Mouse (Mus musculus): ENCODE measurements around the gene Evi2b. TPM values are rescaled to one million over a fixed set of nuclear protein-coding genes. Genes with fewer than 3 reads are reported as not detected.
A peak's percentile ranks its signal among the peaks of the same experiment; 100 is the strongest.

Gene Evi2b
- polyA plus RNA-seq, 1 experiment from 2014 or later: 4.3 TPM

DNA sequence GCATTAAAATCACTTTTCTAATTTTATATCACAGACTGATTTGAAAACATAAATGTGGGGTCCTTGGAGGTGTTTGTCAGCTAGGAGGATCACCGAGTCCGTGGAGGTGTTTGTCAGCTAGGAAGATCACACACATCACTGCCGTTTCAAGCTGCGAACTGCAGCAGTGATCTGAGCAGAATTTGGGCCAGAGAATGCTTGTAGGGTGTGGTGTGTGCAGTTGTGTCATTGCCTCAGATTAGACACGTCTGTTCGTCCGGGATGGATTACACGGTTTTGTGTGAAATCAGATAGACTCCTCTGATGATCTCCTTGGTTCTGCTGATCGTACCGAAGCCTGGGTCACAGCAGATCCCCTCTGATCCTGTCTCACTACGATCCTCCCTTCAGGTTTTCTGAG lies 7.2 kb upstream of the Evi2b start:
- Histone ChIP-seq H3K27ac (no peak overlapping the region), H3K9ac (no peak overlapping the region), H3K36me3 (peaks cover 6% of the 10 kb centered on the region), H3K4me1 (peaks cover 71% of the 10 kb centered on the region), H3K27me3 (replicated peaks) (no peaks in the 10 kb centered on the region), H3K9me3 (replicated peaks) (no peaks in the 10 kb centered on the region), H3K4me2 (peak overlapping the region; percentile 41; the same call in 1 of the 2 replicates), H3K4me3 (no peak overlapping the region)
- ATAC-seq: no peak
- WGBS (ENCODE audit: insufficient replicate concordance): 32% methylated on average over 11 of the region's 11 CpGs

DNA sequence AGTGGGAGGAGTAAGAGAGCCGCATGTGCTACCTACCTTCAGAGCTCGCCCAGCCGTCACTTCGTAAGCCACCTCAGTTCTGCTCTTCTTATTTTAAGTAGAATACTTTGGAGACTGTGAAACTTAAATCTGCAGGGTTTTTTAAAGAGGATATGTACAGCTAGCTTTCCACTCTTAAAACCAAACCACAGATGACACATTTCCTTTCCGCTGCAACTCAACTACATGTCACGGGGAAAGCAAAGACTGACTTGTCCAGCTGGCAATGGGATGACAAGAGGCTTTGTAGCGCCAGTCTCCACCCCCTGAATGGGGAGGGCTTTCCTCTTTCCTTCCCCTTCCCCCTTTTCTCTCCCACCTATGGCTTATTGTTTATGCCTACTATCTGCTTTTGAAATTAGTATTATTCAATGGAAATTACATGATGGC lies 6.8 kb upstream of the Evi2b start, which contains the start of the genes Evi2 and Evi2a:
Evi2 (minus strand) TSS at position 257 of the 429 bp plus-strand sequence.
Evi2a (minus strand) TSS at position 277 of the 429 bp plus-strand sequence.
- Histone ChIP-seq H3K27me3 (replicated peaks) (no peaks in the 10 kb centered on the region), H3K4me2 (peak within 1 kb of the TSS; percentile 41)

DNA sequence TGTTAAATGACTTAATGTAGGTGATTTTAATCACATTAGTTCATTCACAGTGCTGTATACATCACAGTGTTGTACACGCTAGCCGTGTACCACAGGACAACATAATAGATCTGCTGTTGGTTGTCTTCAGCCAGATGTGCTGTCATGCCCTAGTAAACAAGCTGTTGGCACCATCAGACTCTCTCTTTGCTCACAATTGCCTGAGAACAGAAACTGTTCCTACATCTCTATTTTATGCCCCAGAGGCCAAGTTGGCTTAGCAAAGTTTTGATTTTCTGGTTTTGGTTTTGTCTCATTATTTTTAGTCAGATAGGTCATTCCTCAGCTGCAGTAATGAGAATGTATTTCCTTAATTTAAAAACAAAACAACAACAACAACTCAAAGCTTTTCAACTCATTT lies 6.2 kb upstream of the Evi2b start:
- WGBS (ENCODE audit: insufficient replicate concordance): 78% methylated on average over 2 of the region's 2 CpGs
- Histone ChIP-seq H3K4me3 (no peak overlapping the region), H3K36me3 (peaks cover 4% of the 10 kb centered on the region; the same call in 1 of the 2 replicates), H3K9me3 (replicated peaks) (no peaks in the 10 kb centered on the region), H3K27ac (no peak overlapping the region), H3K4me1 (peaks cover 73% of the 10 kb centered on the region), H3K4me2 (no peak overlapping the region), H3K27me3 (replicated peaks) (no peaks in the 10 kb centered on the region), H3K9ac (no peak overlapping the region)
- no peak for ATAC-seq

More for the DNA sequence above, 6.8 kb upstream of the Evi2b start, which contains the start of the genes Evi2 and Evi2a:
- no peaks in the 10 kb centered on the region for H3K9me3 ChIP-seq (replicated peaks)
- no peak for ATAC-seq
- no peak within 1 kb of the TSS for H3K27ac ChIP-seq
- H3K4me1 ChIP-seq: peaks cover 71% of the 10 kb centered on the region
- WGBS (ENCODE audit: insufficient replicate concordance): 34% methylated on average over 7 of the region's 7 CpGs
- peaks cover 4% of the 10 kb centered on the region; the same call in 1 of the 2 replicates for H3K36me3 ChIP-seq
- peak within 1 kb of the TSS; percentile 4; the same call in 1 of the 2 replicates for H3K9ac ChIP-seq
- peak within 1 kb of the TSS; percentile 9; the same call in 1 of the 2 replicates for H3K4me3 ChIP-seq

DNA sequence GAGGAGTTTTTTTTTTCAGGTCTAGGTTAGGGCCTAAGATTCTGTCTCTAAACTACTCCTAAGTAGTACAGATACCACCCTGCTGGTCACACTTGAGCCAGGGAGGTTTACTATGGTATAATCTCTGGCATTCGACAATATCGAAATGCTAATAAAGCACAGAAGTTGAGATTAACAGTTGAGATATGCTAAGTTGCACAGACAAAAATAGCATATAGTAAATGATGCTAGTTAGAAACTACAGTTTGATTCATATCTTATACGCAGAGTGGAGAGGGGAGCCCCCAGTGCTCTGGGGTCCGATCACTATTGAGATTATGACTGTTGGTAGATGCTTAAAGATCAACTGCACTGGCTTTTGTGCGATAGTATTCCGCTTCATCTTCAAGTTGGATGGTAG lies 5.7 kb upstream of the Evi2b start:
- no peak overlapping the region for H3K4me2 ChIP-seq
- H3K36me3 ChIP-seq: peaks cover 4% of the 10 kb centered on the region; the same call in 1 of the 2 replicates
- WGBS (ENCODE audit: insufficient replicate concordance): 72% methylated on average over 6 of the region's 6 CpGs
- peaks cover 73% of the 10 kb centered on the region for H3K4me1 ChIP-seq
- H3K27ac ChIP-seq: peak overlapping the region; percentile 38; the same call in 1 of the 2 replicates
- ATAC-seq: no peak
- H3K4me3 ChIP-seq: no peak overlapping the region
- no peaks in the 10 kb centered on the region for H3K9me3 ChIP-seq (replicated peaks)
- no peaks in the 10 kb centered on the region for H3K27me3 ChIP-seq (replicated peaks)
- no peak overlapping the region for H3K9ac ChIP-seq

DNA sequence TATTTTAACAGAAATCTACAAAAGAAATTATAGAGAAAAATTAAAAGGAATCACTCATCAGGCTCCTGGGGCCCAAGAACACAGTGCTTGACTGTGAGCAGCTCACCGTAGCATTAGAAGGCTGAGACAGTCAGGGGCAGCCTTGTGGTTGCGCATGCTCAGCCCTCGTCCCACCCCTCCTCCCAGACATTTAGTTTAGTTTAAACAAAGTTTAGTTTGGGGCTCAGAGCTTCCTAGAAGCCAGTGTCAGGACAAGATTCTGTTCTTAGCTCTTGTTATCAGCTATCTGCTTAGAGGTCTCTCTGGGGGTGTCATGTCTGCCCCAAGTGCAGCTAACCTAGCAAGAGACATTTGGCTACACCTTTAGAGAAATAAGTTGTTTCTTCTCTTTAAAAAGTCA lies 5.0 kb upstream of the Evi2b start:
- H3K36me3 ChIP-seq: peaks cover 4% of the 10 kb centered on the region; the same call in 1 of the 2 replicates
- no peak overlapping the region for H3K9ac ChIP-seq
- no peaks in the 10 kb centered on the region for H3K9me3 ChIP-seq (replicated peaks)
- H3K27ac ChIP-seq: peak overlapping the region; percentile 38; the same call in 1 of the 2 replicates
- no peak for ATAC-seq
- H3K4me1 ChIP-seq: peaks cover 73% of the 10 kb centered on the region
- no peaks in the 10 kb centered on the region for H3K27me3 ChIP-seq (replicated peaks)
- 29% methylated on average over 3 of the region's 3 CpGs for WGBS (ENCODE audit: insufficient replicate concordance)
- H3K4me3 ChIP-seq: no peak overlapping the region
- H3K4me2 ChIP-seq: 0 out of 2 replicates have a peak overlapping the region, but pooled peaks have one; percentile 2

DNA sequence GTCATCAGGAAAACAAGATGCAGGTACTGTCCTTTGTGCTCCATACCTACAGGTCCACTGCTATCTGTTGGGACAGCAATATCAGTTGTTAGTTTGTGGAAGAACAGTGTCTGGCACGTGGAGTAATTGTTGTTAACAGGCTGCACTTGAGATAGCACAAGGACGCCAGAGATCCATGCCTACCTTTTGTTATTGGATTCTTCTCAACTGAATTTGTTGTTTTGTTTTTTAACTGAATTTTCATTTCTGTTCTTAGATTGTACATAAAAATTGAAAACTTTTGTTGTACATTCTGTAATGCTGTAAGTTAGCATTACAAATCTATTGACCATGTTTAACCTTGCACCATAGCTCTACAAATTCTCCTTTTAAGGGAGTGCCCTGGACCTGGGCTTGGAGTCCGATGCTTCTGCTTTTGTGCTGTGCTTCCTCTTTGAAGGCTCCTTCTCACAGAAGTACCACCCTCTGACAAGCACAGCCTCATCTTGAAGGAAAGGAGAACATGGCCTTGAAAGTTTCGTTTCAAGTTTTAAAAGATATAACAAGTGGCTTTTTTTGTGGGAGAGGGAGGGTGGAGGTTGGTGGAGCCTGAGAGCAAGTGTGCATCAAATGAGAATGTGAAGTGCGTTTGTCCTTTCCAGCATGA lies 4.3 kb upstream of the Evi2b start:
- H3K9ac ChIP-seq: no peak overlapping the region
- H3K4me3 ChIP-seq: no peak overlapping the region
- ATAC-seq: no peak
- no peaks in the 10 kb centered on the region for H3K9me3 ChIP-seq (replicated peaks)
- 30% methylated on average over 5 of the region's 5 CpGs for WGBS (ENCODE audit: insufficient replicate concordance)
- peak overlapping the region; percentile 69; the same call in 1 of the 2 replicates for H3K27ac ChIP-seq
- no peaks in the 10 kb centered on the region for H3K27me3 ChIP-seq (replicated peaks)
- H3K4me1 ChIP-seq: peaks cover 69% of the 10 kb centered on the region
- peak overlapping the region; percentile 23; the same call in 1 of the 2 replicates for H3K4me2 ChIP-seq
- peaks cover 4% of the 10 kb centered on the region; the same call in 1 of the 2 replicates for H3K36me3 ChIP-seq

DNA sequence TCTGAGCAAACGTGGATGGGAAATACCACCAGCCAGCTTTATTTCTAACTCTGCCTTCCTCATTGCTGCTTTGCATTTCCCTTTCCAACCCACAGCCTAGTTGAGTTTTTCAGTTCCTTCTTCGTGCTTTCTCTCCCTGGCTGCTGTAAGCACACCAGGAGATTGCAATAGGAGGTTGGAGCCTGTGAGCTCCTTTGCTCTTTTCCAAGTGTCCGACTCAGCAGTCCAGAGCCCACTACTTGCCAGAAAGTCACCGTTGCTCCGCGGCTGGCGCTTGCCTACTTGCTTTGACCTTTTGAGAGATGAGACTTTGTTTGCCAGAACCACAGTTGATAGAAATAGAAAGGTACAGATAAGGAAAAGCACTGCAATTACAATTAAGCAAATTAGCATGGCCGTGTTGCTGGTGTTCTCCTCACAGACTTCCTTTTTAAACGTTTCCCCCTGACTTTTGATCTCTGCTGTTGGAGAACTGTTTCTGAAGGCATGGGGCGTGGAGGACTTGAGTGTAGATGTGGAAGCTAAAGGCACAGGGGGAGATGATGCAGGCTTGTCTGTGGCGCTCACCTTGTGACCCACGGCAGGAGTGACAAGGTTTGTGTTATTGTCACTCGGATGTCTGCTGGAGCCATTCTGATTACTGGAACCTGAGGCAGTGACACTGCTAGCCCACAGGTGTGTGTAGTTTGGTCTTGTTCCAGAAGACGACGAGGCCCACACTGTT lies 3.6 kb upstream of the Evi2b start:
- Histone ChIP-seq H3K27ac (peak overlapping the region; percentile 69; the same call in 1 of the 2 replicates), H3K36me3 (peaks cover 4% of the 10 kb centered on the region; the same call in 1 of the 2 replicates), H3K4me3 (no peak overlapping the region), H3K9me3 (replicated peaks) (no peaks in the 10 kb centered on the region), H3K4me1 (peaks cover 69% of the 10 kb centered on the region), H3K4me2 (peak overlapping the region; percentile 23), H3K27me3 (replicated peaks) (no peaks in the 10 kb centered on the region), H3K9ac (peak overlapping the region; percentile 27; the same call in 1 of the 2 replicates)
- no peak for ATAC-seq
- 45% methylated on average over 15 of the region's 15 CpGs for WGBS (ENCODE audit: insufficient replicate concordance)

DNA sequence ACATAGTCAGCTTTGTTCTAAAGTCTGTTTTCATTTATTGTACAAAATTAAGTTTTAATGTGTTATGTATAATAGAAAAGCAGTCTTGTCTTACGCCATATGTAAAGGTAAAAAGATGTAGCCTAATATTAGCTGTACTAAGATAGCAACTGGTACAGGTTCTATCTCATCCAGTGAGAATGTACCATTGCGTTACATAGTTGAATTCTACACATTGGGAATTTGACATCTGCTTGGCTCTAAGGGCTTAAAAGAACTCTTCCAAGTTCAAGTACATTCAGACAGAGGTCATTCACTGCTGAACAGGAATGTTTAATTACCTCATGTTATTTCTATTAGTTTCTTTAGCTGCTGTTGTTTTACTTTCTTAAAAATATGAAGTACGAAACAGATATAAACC lies 3.0 kb upstream of the Evi2b start:
- Histone ChIP-seq H3K36me3 (peaks cover 4% of the 10 kb centered on the region; the same call in 1 of the 2 replicates), H3K4me2 (no peak overlapping the region), H3K9me3 (replicated peaks) (no peaks in the 10 kb centered on the region), H3K27ac (no peak overlapping the region), H3K9ac (no peak overlapping the region), H3K4me3 (no peak overlapping the region), H3K27me3 (replicated peaks) (no peaks in the 10 kb centered on the region), H3K4me1 (peaks cover 63% of the 10 kb centered on the region)
- no peak for ATAC-seq
- WGBS (ENCODE audit: insufficient replicate concordance): 87% methylated on average over 3 of the region's 3 CpGs

DNA sequence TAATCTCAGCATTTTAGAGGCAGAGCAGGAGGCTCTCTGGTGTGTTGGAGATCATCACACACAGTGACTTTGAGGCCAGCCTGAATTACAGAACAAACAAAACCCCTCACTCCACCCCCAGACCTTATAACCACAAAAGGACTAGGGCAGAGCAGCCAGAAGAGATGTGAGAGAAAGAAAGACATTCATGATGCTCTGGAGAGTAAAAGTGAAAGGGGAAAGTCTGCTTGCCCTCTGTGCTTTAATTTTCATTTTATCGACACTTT lies 681 bp upstream of the Evi2b start:
- Histone ChIP-seq H3K36me3 (peaks cover 4% of the 10 kb centered on the region; the same call in 1 of the 2 replicates), H3K9me3 (replicated peaks) (no peaks in the 10 kb centered on the region), H3K27me3 (replicated peaks) (no peaks in the 10 kb centered on the region), H3K4me1 (peaks cover 54% of the 10 kb centered on the region), H3K27ac (peak overlapping the region; percentile 69), H3K9ac (no peak overlapping the region), H3K4me2 (peak overlapping the region; percentile 57), H3K4me3 (no peak overlapping the region)
- WGBS (ENCODE audit: insufficient replicate concordance): 48% methylated on average over 1 of the region's 1 CpGs
- ATAC-seq: no peak

DNA sequence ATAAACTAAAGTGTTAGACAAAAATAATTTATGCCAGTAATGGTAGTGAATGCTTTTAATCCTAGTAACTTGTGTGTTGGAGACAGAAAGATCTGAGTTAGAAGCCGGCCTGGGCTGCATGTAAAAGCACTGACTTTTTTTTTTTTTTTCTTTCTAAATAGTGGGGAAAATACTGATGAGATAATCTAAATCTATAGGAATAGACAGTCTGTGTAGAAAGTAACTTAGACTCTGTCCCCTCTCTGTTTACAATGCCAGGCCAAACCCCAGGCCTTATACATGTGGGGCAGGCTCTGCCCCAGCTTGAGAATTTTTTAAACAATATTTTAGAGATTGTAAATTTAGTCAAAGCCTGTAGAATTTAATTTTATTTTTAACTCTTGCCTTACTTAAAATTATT lies 618 bp downstream of the Evi2b start:
- no peak overlapping the region for H3K27ac ChIP-seq
- H3K9ac ChIP-seq: no peak overlapping the region
- H3K4me3 ChIP-seq: peak overlapping the region; percentile 28
- WGBS (ENCODE audit: insufficient replicate concordance): 19% methylated on average over 1 of the region's 1 CpGs
- H3K27me3 ChIP-seq (replicated peaks): no peaks in the 10 kb centered on the region
- peaks cover 4% of the 10 kb centered on the region; the same call in 1 of the 2 replicates for H3K36me3 ChIP-seq
- peak overlapping the region; percentile 57 for H3K4me2 ChIP-seq
- no peaks in the 10 kb centered on the region for H3K9me3 ChIP-seq (replicated peaks)
- ATAC-seq: no peak
- H3K4me1 ChIP-seq: peaks cover 52% of the 10 kb centered on the region

DNA sequence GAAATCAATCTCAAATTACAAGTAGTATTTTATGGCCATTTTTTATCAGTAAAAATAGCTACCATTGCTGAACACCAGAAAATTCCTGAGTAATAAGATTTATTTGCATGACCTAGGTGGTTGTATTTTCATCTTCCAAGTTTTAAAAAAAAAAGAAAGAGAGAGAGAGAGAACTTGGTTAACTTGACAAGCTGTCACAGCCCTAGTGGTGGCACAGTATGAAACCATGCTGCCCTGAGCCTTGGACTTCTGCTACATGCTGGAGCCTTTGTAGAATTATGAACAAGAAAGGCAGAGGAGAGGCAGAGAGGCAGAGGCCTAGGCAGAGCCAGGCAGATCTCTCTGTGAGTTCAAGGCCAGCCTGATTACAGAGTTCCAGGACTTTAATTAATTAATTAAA lies 1.6 kb downstream of the Evi2b start:
- 0 out of 2 replicates have a peak overlapping the region, but pooled peaks have one; percentile 12 for H3K9ac ChIP-seq
- ATAC-seq: no peak
- H3K4me1 ChIP-seq: peaks cover 42% of the 10 kb centered on the region
- no peaks in the 10 kb centered on the region for H3K9me3 ChIP-seq (replicated peaks)
- no peaks in the 10 kb centered on the region for H3K27me3 ChIP-seq (replicated peaks)
- H3K4me2 ChIP-seq: peak overlapping the region; percentile 57; the same call in 1 of the 2 replicates
- H3K36me3 ChIP-seq: no peaks in the 10 kb centered on the region
- H3K27ac ChIP-seq: no peak overlapping the region
- H3K4me3 ChIP-seq: peak overlapping the region; percentile 28; the same call in 1 of the 2 replicates

DNA sequence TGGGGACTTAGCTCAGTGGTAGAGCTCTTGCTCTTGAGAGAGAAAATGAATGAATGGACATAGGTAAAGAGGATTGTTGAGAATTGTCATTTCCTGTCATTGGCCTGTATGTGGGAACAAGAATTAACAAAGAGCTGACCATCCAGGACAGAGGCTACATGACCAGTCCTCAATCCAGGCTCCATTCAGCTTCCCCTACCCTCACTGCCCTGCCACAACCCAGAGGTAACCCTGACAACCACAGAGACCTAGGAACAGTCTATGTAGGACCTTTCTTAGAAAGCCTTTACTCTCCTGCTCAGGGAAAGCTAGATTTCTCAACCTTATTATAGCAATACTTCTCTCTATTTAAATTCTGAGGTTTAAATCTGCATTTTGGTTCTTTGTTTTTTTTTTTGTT lies 2.8 kb downstream of the Evi2b start:
- Histone ChIP-seq H3K4me2 (0 out of 2 replicates have a peak overlapping the region, but pooled peaks have one; percentile 8), H3K4me1 (peaks cover 37% of the 10 kb centered on the region), H3K9me3 (replicated peaks) (no peaks in the 10 kb centered on the region), H3K9ac (no peak overlapping the region), H3K27ac (no peak overlapping the region), H3K4me3 (no peak overlapping the region), H3K36me3 (no peaks in the 10 kb centered on the region; the same call in 1 of the 2 replicates), H3K27me3 (replicated peaks) (no peaks in the 10 kb centered on the region)
- no peak for ATAC-seq

All from liver, embryonic 12.5 days (tissue).